Mouse (Mus musculus) stomach, embryonic 14.5 days (tissue): ENCODE results near the gene St8sia2. TPM values are rescaled to one million over a fixed set of nuclear protein-coding genes. Genes with fewer than 3 reads are reported as not detected.

Experiments used
- ATAC-seq: fragments of 200-750 bp; cut with Nextera tagmentation; 2 replicates; pipeline ENCODE4 v1.8.0; 2017; ENCODE audit warnings: low read depth, moderate TSS enrichment; ENCODE audit not compliant: insufficient number of reproducible peaks, insufficient read depth, low FRiP score
- H3K27ac ChIP-seq: fragments of 300-500 bp; sonication (generic); 2 replicates; pipeline ENCODE4 v1.5.1; 2014; ENCODE audit warnings: mild to moderate bottlenecking, low read length, moderate library complexity, mixed read lengths
- H3K27me3 ChIP-seq: fragments of 300-500 bp; sonication (generic); 2 replicates; pipeline ENCODE4 v1.6.1; 2014; ENCODE audit warnings: low read length, control low read depth, mixed read lengths; ENCODE audit not compliant: control insufficient read depth, insufficient read depth
- H3K36me3 ChIP-seq: fragments of 300-500 bp; sonication (generic); 2 replicates; pipeline ENCODE4 v1.6.1; 2014; ENCODE audit warnings: mild to moderate bottlenecking, control low read depth, low read length, moderate library complexity, mixed read lengths; ENCODE audit not compliant: control insufficient read depth, insufficient read depth
- H3K4me1 ChIP-seq: fragments of 300-500 bp; sonication (generic); 2 replicates; pipeline ENCODE4 v1.6.1; 2014; ENCODE audit warnings: low read length, control low read depth, mixed read lengths; ENCODE audit not compliant: control insufficient read depth, insufficient read depth
- H3K4me2 ChIP-seq: fragments of 300-500 bp; sonication (generic); replicated peaks from 2 replicates; pipeline ENCODE4 v1.6.1; 2014; ENCODE audit warnings: low read depth, low read length, control low read depth
- H3K4me3 ChIP-seq: fragments of 300-500 bp; sonication (generic); 2 replicates; pipeline ENCODE4 v1.5.1; 2014; ENCODE audit warnings: low read depth, low read length, control low read depth
- H3K9ac ChIP-seq: fragments of 300-500 bp; sonication (generic); replicated peaks from 2 replicates; pipeline ENCODE4 v1.6.1; 2014; ENCODE audit warnings: low read depth, mild to moderate bottlenecking, control low read depth, low read length, moderate library complexity, mixed read lengths
- H3K9me3 ChIP-seq: fragments of 300-500 bp; sonication (generic); 2 replicates; pipeline ENCODE4 v1.6.1; 2016; ENCODE audit warnings: low read depth, low read length, control low read depth; ENCODE audit not compliant: control insufficient read depth
- WGBS: fragments of 180-500 bp; shearing (Covaris S2); extraction: QIAGEN DNeasy Blood & Tissue Kit; methylation state at CpG from one replicate; pipeline ENCODE4 v1.1.7; 2014; 5-methylcytosine and 5-hydroxymethylcytosine counted together
- polyA plus RNA-seq: library from polyadenylated mRNA; unstranded; fragments of >200 nt; fragmentation: Nextera tagmentation; extraction: Ambion mirVana; gene quantifications from 2 replicates; pipeline ENCODE4 v1.2.1, GENCODE M21; 2014

St8sia2 gene
- polyA plus RNA-seq, 1 experiment from 2014 or later, result 17.6 TPM

DNA sequence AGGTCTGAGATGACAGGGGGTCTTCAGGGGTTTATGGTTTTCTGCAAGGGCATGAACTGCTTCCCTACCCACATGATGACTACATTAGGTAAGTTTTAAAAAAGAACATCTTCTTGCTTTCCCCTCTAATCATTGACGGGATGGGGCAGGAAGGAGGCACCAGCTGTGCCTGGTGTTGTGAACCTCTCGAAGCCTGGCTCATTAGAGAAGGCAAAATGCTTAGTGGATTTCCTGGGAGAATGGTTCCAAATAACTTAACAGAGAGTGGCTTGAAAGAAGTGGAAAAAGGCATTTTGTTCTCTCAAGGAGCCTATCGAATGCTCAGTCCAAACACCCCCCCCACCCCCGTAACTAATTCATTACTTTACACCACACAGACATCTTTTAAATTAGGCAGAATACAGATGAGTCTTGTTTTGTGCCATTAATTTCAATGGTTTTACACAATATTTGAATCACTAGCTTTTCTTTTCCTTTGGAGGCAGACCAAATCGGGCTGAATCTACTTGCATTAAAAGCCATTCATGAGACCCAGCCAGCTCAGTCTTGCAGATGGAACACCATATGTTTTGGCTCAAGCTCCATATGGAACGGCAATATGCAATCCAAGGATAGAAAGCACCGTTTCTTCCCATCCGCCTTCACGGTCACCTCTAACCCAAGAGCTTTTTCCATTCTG, 95.7 kb downstream of the St8sia2 start:
- Histone ChIP-seq H3K9ac (no peak overlapping the region), H3K27ac (peak overlapping the region; percentile 87; the same call in 1 of the 2 replicates), H3K36me3 (no peaks in the 10 kb centered on the region), H3K4me3 (no peak overlapping the region), H3K4me2 (no peak overlapping the region), H3K9me3 (no peaks in the 10 kb centered on the region), H3K4me1 (peaks cover 9% of the 10 kb centered on the region; the same call in 1 of the 2 replicates), H3K27me3 (no peaks in the 10 kb centered on the region)
- 37% methylated on average over 9 of the region's 9 CpGs for WGBS
- peak; percentile 81; the same call in 1 of the 2 replicates for ATAC-seq

DNA sequence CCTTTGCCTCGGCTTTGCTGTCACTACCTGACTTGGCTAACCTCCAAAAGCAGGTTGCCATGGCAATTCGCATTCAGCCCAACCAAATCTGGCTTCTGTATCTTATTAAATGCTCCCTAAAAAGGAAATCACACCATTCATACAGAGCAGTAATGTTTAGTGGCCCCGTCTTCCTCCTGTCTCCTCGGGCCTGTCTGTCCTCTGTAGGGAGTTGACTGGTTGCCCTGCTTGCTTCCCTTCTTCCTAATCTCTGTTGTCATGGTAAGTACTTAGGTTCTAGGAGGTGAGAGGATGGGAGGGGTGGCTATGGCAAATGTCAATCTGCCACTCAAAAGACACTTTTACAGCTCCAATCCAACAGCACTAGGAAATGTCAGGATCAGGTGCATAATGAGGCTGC, 101.6 kb downstream of the St8sia2 start:
- Histone ChIP-seq H3K9ac (no peak overlapping the region), H3K4me1 (peaks cover 7% of the 10 kb centered on the region), H3K27me3 (no peaks in the 10 kb centered on the region), H3K9me3 (no peaks in the 10 kb centered on the region), H3K27ac (no peak overlapping the region), H3K4me3 (no peak overlapping the region), H3K4me2 (no peak overlapping the region), H3K36me3 (no peaks in the 10 kb centered on the region)
- no peak for ATAC-seq
- 47% methylated on average over 4 of the region's 4 CpGs for WGBS

DNA sequence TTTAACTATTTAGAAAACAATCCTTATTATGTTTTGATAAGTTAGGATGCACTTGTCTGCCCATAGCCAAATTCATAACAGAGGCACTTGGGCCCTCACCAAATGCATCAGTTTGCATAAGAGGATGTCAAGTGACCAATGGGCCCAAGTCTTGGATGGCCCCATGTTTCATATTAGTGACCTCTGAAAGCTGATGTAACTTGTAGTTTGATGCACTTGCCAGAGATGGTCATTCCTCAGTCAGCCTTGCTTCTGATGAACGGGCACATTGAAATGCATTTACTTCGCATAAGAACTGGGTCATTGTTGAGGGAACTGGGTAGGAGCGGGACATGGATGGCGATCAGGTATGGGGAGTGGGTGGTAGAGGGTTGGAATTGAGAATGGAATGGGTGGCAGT, 102.6 kb downstream of the St8sia2 start:
- H3K4me3 ChIP-seq, result no peak overlapping the region
- H3K9ac ChIP-seq, result no peak overlapping the region
- H3K4me2 ChIP-seq, result no peak overlapping the region
- no peaks in the 10 kb centered on the region for H3K9me3 ChIP-seq
- H3K27me3 ChIP-seq, result no peaks in the 10 kb centered on the region
- H3K4me1 ChIP-seq, result peaks cover 6% of the 10 kb centered on the region; the same call in 1 of the 2 replicates
- ATAC-seq, result no peak
- H3K36me3 ChIP-seq, result no peaks in the 10 kb centered on the region
- no peak overlapping the region for H3K27ac ChIP-seq
- whole genome bisulfite sequencing, result 89% methylated on average over 4 of the region's 4 CpGs

DNA sequence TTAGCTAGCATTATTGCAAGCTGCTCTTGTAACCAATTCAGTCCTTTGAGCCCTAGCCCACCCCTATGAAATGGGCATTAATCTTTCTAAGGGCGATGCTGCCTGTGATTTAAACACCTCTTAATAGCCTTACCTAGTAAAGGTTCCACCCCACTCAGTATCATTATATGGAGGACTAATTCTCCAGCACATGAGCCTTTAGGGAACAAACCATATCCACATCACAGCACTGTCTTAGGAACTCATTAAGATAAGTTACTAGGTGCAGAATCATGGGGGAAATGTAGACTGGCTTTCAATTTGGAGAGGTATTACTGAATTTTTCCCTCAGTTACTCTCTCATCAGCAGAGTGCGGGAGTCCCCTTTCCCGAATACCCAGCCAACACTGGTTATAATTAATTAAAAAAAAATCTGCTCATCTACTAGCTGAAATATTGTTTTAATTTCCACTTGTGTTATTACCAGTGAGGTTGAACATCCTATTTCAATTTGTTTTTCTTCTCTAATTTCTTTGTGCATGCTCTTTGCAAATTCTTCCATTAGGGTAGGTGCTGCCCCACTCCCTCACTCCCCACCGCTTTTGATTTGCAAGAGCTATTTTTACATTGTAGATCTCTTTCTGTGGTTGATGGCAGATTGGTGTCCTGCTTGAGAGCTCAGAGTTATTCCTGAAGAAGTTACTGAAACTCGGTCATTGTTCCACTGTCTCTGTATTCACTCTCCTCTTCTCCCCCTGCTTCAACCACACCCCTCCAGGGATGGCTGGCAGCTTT, 103.9 kb downstream of the St8sia2 start:
- Histone ChIP-seq H3K9me3 (no peaks in the 10 kb centered on the region), H3K36me3 (no peaks in the 10 kb centered on the region), H3K9ac (no peak overlapping the region), H3K4me2 (no peak overlapping the region), H3K4me1 (peaks cover 6% of the 10 kb centered on the region; the same call in 1 of the 2 replicates), H3K27me3 (no peaks in the 10 kb centered on the region), H3K4me3 (no peak overlapping the region), H3K27ac (no peak overlapping the region)
- WGBS, result 77% methylated on average over 5 of the region's 5 CpGs
- ATAC-seq, result no peak

DNA sequence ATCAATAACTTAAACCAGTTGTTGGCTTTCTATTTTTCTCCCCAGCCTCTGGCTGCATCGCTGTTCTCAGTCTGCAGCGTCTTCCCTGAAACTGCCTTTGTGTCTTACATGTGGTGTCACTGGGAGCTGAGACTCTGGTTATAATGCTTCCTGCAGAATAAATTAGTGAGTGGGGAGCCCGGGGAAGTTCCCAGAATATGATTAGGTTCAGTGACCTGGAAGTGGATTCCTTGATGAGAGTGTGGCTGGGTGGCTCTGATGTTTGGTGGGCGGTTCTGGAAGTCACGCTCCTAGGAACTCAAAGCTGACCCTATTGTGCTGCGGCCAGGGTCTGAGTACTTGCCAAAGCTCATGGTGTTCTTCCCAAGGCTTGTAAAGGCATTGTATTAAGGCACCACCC, 119.0 kb downstream of the St8sia2 start:
- Histone ChIP-seq H3K36me3 (no peaks in the 10 kb centered on the region), H3K27ac (no peak overlapping the region), H3K9me3 (no peaks in the 10 kb centered on the region), H3K4me1 (no peaks in the 10 kb centered on the region), H3K4me2 (no peak overlapping the region), H3K4me3 (no peak overlapping the region), H3K9ac (no peak overlapping the region), H3K27me3 (no peaks in the 10 kb centered on the region)
- 77% methylated on average over 6 of the region's 6 CpGs for WGBS
- no peak for ATAC-seq

DNA sequence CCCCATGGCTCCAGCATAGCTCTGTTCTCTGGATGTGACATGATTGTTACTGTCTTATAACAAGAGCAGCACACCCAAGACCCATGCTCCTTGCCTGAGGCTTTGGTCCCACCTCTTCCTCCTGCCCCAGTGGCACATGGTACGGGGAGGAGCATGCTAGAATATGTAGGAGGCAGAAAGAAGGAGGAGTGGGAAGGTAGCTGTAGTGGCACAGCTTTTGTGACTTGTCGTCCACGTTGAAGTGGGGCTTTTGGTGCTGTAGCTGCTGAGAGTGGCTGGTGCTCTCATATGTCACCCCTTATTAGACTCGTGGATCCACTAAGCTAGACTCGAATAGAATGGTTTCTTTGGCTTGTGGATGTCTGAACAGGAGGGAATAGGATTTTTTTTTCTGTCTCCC, 121.7 kb downstream of the St8sia2 start:
- H3K4me3 ChIP-seq, result no peak overlapping the region
- WGBS, result 92% methylated on average over 5 of the region's 5 CpGs
- no peak overlapping the region for H3K4me2 ChIP-seq
- no peaks in the 10 kb centered on the region for H3K4me1 ChIP-seq
- no peaks in the 10 kb centered on the region for H3K9me3 ChIP-seq
- no peak overlapping the region for H3K27ac ChIP-seq
- ATAC-seq, result no peak
- H3K9ac ChIP-seq, result no peak overlapping the region
- H3K27me3 ChIP-seq, result no peaks in the 10 kb centered on the region
- no peaks in the 10 kb centered on the region for H3K36me3 ChIP-seq

DNA sequence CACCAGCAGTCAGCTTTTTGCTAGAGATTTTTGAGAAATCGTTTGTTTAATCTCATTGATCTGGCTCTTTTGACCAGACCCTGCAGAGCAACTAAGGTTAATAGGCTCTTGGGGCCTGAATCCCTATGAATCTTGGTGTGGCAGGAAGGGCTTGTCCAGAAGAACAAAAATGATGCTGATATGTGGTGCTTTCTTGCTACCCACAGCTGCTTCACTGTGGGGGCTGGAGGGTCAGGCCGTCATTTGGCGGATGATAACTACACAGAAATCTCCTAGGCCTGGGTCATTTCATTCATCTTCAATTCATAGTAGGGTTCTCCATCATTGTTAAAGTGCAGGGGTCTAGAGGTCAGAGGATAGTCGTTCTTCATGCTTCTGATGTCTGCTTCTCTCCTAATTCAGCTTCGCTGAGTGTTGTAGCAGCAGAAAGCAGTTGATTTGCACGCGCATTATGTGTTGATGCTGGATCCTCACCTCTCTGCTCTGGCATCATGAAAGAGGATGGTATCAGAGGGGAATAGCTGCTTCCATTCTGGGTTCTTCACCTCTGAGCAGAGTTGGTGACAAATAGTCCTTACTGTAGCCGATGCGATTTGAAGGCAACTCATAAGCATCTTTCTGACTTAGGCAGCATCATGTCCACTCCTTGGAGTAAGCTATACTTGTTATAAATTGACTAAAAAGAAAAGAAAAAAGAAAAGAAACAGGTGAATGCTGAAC, 122.4 kb downstream of the St8sia2 start:
- Histone ChIP-seq H3K4me1 (no peaks in the 10 kb centered on the region), H3K4me3 (no peak overlapping the region), H3K27ac (no peak overlapping the region), H3K4me2 (no peak overlapping the region), H3K27me3 (no peaks in the 10 kb centered on the region), H3K9me3 (no peaks in the 10 kb centered on the region), H3K9ac (no peak overlapping the region), H3K36me3 (no peaks in the 10 kb centered on the region)
- ATAC-seq, result no peak
- 69% methylated on average over 9 of the region's 9 CpGs for WGBS

DNA sequence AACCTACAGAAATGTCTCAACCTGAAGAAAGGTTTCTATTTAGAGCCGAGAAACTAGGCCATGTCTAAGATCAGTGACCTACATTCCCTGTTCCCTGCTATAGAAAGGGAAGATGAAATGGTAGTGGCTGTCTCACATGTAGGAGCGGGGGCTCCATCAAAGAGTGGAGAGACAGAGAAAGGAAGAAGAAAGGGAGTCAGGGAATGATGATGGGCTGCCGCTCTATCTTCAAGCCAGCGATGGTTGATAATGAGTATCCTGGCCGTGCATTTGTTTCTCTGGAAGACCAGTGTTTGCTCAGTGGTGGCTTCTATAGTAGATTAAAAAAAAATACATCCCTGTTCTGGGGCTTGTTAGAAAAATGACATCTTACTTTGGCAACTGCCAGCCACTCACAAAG, 123.0 kb downstream of the St8sia2 start:
- Histone ChIP-seq H3K4me1 (no peaks in the 10 kb centered on the region), H3K36me3 (no peaks in the 10 kb centered on the region), H3K4me2 (no peak overlapping the region), H3K27me3 (no peaks in the 10 kb centered on the region), H3K27ac (no peak overlapping the region), H3K9me3 (no peaks in the 10 kb centered on the region), H3K9ac (no peak overlapping the region), H3K4me3 (no peak overlapping the region)
- no peak for ATAC-seq
- WGBS, result 81% methylated on average over 5 of the region's 5 CpGs
